Mouse (Mus musculus) fat pad, adult 2 months (tissue): ENCODE results near the gene Rnase10.
"Not testable (repeated sequence)": the region's sequence is repeated elsewhere in the genome, so short reads cannot be mapped to it uniquely, and the experiment has no call there.

Source experiments
- DNase-seq: peaks from one replicate; pipeline ENCODE4 v3.0.0-alpha.2; 2011; ENCODE audit warnings: low read depth, low spot score; ENCODE audit errors: extremely low read depth

The Rnase10 gene

GRCm38 (mm10) chr14:51007152-51007801, at the start of gene Rnase10:
TSS of gene Rnase10 (plus strand) at chr14:51007751.
- no peak for DNase-seq

DNA sequence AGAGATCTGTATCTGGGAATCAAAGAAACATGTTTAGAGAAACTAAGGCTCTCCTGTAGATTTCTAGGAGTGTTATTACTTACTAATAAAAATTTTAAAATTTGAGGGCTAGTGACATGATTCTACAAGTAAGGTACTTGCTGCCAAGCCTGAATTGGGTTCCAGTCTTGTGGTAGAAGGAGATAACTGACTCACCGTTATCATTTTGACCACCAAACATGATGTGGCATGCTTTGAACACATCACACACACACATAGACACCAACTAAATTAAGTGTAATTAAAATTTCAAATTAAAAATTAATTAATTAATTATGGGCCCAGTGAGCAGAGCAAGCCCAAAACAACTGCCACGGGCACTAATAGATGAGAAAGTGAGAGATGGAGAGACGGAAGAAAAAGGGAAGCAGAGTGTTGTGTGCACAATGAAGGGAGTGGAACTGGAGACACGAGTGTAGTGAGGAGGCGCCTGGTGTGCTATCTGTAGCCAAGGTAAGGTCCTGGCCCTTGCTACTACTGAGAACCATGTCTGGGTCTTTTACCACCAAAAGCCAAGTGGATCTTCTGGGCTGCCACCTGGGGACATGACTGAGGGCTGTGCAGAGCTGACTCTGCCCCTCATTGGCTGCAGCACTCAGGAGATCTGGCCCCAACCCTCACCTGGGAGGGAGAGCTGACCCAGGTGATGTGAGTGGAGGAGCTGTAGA, 49.1 kb upstream of the Rnase10 start:
- not testable (repeated sequence) for DNase-seq

DNA sequence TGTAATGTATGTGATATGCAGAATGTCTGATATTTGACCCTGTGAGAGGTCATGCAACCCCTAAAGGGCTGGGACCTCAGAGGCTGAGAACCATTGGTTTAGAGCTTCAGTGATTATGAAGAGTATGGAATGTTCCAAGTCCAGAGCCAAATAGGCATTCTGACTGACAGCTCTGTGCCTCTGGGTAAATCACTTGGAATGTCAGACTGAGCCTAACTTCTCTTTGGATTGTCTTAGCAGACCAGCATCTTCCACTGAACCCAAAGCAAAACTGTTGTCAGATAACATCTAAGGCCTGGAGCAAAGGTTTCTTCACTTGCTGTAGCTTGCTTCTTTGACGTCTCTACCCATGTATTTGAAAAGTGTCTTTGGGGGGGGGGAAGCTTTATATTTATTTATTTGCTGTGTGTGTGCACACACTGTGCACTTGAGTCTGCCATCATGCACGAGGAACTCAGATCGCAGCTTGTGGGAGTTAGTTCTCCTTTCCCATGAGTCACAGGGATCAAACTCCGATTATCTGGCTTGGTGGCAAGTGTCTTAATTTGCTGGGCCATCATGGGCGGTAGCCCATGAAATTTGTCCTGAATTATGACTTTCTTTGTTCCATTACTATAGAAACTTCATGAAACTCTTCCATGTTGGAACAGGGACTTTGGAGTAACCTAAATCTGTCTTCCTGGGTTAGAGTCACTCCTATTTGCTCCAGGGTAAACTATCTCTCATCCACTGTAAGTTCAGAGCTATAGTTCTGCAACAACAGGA, 39.2 kb upstream of the Rnase10 start:
- DNase-seq = peak; percentile 91

- no peak for DNase-seq
Measured at GRCm38 (mm10) chr14:50969041-50969440, 38.5 kb upstream of the Rnase10 start.

- no peak for DNase-seq
Measured at GRCm38 (mm10) chr14:50969558-50970544, 37.7 kb upstream of the Rnase10 start.

GRCm38 (mm10) chr14:50970822-50971221, 36.7 kb upstream of the Rnase10 start:
- DNase-seq = no peak

DNA sequence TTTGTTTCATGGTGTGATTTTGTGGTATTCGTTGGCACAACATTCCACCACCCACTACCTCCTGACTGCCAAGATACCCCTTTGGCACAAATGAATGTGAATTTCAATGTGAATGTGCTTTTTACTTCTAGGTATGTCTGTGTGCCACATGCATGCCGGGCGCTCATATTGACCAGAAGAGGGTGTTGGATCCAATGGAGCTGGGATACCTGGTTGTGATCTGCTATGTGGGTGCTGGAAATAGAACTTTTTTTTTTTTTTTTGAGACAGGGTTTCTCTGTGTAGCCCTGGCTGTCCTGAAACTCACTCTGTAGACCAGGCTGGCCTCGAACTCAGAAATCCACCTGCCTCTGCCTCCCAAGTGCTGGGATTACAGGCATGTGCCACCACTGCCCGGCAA, 34.5 kb upstream of the Rnase10 start:
- DNase-seq = not testable (repeated sequence)

DNA sequence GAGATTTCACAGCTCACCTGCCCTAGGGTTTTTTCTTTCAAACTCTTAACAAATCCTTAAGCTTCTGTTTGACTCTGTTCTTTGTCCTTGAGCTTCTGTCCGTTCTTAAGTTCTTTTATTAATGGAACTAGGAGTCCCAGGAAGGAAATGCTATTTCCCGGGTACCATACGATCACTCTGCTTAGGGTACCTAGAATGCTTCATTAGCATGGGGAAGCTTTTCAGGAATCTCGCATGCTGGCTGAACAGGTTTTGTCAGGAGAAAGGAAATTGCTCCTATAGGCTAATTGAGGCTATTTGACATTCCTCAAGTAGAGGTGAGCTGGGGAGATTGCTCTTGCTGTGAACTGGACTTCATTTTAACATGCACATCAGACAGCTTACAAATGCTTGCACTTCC, 33.9 kb upstream of the Rnase10 start:
- DNase-seq = no peak

DNA sequence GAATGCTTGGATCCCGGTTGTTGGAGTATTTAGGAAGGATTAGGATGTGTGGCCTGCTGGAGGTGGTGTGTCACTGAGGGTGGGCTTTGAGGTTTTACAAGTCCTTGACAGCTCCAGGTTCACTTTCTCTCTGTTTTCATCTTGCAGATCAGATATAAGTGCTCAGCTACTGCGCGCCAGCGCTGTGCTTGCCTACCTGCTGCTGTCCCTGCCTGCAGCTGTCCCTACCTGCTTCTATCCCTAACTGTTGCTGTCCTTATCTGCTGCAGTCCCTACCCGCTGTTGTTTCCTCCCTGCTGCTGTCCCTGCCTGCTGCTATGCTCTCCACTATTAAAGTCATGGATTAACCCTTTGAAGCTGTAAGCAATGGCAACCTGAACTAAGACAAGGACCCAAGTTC, 32.5 kb upstream of the Rnase10 start:
- no peak for DNase-seq

GRCm38 (mm10) chr14:50976674-50977073, 30.9 kb upstream of the Rnase10 start:
- no peak for DNase-seq

GRCm38 (mm10) chr14:50978451-50978850, 29.1 kb upstream of the Rnase10 start:
- not testable (repeated sequence) for DNase-seq

DNA sequence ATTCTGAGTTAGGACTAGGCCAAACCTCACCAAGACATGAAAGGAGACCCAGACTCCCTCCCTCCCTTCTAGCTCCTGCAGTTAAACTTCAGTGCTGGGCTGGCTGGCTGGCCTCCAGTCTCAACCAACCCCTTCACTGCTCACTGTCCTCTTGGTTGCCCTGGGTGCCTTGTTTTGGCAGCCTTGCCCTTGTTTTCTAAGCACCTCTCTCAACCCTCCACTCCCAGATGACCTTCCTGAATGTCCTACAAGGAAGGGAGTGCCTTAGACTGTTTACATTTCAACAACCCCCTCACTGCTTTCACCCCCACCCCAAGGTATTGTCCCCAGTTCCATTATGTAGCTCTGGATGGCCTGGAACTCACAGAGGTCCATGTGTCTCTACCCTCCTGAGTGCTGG, 27.9 kb upstream of the Rnase10 start:
- DNase-seq = no peak

DNA sequence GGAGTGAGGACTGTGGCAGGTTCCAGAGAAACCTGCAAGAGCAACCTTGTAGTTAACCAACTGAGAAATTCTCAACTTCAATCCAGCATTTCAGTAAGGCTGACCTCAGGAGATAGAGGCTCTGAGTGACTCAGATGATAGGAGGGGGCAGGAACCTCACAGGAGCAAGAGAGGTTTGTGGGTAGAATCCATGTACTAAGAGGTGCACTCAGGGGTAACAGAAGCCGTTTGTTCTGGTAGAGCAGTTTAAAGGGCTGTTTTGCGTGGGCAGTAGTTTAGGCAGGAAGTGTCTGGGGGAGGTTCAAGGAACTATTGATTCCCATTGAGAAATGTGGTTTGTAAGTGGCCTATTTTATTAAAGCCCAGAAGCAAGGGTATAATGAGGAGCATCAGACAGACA, 26.3 kb upstream of the Rnase10 start:
- DNase-seq = no peak

DNA sequence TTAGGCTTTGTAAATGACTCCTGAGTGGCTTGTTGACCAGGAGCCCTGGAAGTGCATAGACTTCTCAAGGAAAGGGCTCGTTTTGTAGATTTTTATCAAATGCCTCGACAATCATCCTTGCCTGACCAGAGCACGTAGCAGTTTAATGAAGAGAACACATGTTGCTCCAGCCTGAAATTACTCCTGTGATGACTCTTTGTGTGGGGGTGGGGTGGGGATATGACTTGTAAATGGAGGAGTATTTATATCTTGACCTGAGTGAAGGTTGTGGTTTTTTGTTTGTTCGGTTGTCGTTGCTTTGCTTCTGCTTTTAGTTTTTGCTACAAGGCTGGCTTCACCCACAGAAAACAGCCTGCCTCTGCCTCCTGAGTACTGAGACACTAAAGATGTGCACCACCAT, 25.7 kb upstream of the Rnase10 start:
- no peak for DNase-seq

- DNase-seq = no peak
Measured at GRCm38 (mm10) chr14:50987668-50988067, 19.9 kb upstream of the Rnase10 start.

DNA sequence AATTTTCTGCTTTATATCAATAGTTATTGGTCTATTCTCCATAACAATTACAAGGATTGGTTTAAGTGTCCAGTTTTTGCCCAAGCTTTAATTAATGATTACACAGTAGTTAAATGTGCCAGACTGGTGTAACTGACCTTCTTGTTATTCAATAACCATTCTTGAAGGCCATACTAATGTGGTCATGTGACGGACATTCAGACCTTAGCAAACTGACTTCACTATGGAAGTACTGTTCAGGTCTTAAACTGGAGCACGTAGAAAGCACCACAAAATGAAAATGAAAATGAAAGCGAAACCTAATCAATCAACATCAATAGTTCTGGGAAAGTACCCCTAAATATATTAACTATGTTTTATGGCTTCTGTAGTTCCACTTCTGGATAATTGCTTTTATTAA, 16.5 kb upstream of the Rnase10 start:
- DNase-seq = no peak

GRCm38 (mm10) chr14:50997088-50997487, 10.5 kb upstream of the Rnase10 start:
- DNase-seq = no peak

DNA sequence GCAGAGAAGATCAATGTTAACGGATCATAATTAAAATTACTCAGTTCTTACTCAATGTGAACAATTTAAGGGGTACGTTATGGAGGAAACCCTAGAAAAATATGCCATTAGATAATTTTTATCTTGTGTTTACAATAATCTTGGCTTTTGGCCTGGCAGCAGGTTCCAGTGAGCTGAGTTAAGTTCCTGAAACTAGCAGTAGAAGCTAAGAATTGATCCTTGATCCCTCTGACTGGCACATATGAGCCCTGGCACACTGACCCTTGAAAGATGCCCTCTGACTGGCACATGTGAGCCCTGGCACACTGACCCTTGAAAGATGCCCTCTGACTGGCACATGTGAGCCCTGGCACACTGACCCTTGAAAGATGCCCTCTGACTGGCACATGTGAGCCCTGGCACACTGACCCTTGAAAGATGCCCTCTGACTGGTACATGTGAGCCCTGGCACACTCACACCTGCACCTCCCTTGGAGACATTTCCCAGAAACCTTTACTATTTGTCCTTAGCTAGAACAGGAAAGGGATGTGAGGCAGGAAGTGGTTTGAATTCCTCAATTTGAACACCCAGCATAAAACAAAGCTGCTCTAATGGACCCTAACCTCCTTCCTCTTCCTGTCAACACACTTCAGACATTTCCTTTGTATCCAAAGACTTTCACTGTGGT, 9.4 kb upstream of the Rnase10 start:
- DNase-seq = no peak

GRCm38 (mm10) chr14:51007914-51008713, 563 bp downstream of the Rnase10 start:
- DNase-seq = peak; percentile 96
